Mouse (Mus musculus) liver, embryonic 16.5 days (tissue): Measurements from ENCODE around the gene Ccdc9. TPM values are rescaled to one million over a fixed set of nuclear protein-coding genes. Genes with fewer than 3 reads are reported as not detected.
A peak's percentile ranks its signal among the peaks of the same experiment; 100 is the strongest.

Experiments
- ATAC-seq: fragments of 200-750 bp; cut with Nextera tagmentation; 2 replicates; pipeline ENCODE4 v1.8.0; 2017; ENCODE audit warnings: low read depth, mild to moderate bottlenecking, moderate number of reproducible peaks, moderate library complexity
- H3K27ac ChIP-seq: fragments of 300-500 bp; sonication (generic); 2 replicates; pipeline ENCODE4 v1.5.1; 2014; ENCODE audit warnings: mild to moderate bottlenecking, low read length
- H3K27me3 ChIP-seq: fragments of 300-500 bp; sonication (generic); 2 replicates; pipeline ENCODE4 v1.6.1; 2014; ENCODE audit warnings: low read depth, low read length, mixed read lengths; ENCODE audit not compliant: control insufficient read depth, insufficient read depth
- H3K36me3 ChIP-seq: fragments of 300-500 bp; sonication (generic); 2 replicates; pipeline ENCODE4 v1.6.1; 2014; ENCODE audit warnings: mild to moderate bottlenecking; ENCODE audit not compliant: control insufficient read depth, insufficient read depth
- H3K4me1 ChIP-seq: fragments of 300-500 bp; sonication (generic); 2 replicates; pipeline ENCODE4 v1.6.1; 2014; ENCODE audit warnings: low read depth, low read length, mixed read lengths; ENCODE audit not compliant: control insufficient read depth
- H3K4me2 ChIP-seq: fragments of 300-500 bp; sonication (generic); 2 replicates; pipeline ENCODE4 v1.6.1; 2014; ENCODE audit warnings: low read depth, low read length, mixed read lengths
- H3K4me3 ChIP-seq: fragments of 300-500 bp; sonication (generic); 2 replicates; pipeline ENCODE4 v1.5.1; 2014; ENCODE audit warnings: low read depth, mild to moderate bottlenecking, low read length
- H3K9ac ChIP-seq: fragments of 300-500 bp; sonication (generic); 2 replicates; pipeline ENCODE4 v1.6.1; 2014; ENCODE audit warnings: low read depth, low read length
- H3K9me3 ChIP-seq: fragments of 300-500 bp; sonication (generic); replicated peaks from 2 replicates; pipeline ENCODE4 v1.6.1; 2016; ENCODE audit warnings: low read length; ENCODE audit not compliant: control insufficient read depth
- WGBS: fragments of 180-500 bp; shearing (Covaris S2); extraction: QIAGEN DNeasy Blood & Tissue Kit; methylation state at CpG from one replicate; pipeline ENCODE4 v1.1.7; 2014; ENCODE audit not compliant: insufficient replicate concordance; 5-methylcytosine and 5-hydroxymethylcytosine counted together
- polyA plus RNA-seq: library from polyadenylated mRNA; unstranded; fragments of >200 nt; fragmentation: Nextera tagmentation; extraction: Ambion mirVana; gene quantifications from 2 replicates; pipeline ENCODE4 v1.2.1, GENCODE M21; 2015

The Ccdc9 gene
- polyA plus RNA-seq, 1 experiment from 2014 or later, result 9.0 TPM

DNA sequence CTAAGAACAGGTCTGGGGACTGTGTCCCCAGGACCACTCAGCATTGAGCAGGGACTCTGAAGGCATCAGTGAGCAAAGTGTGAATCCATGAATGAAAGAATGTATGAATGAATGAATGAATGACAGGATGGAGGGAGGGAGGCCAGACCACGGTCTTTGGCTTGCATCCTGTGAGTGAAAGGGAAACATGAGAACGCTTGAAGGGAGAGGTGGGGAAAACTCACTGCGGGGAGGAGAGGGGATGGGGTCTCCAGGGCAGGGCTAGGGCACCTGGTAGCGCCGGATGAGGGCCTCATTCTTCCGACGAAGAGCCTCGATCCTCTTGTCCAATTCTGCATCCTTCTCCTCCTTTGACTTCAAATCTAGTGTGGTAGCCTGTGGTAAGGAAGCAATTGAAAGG lies 2.6 kb downstream of the Ccdc9 start:
- Histone ChIP-seq H3K27ac (no peak overlapping the region), H3K4me3 (no peak overlapping the region), H3K36me3 (peaks cover 32% of the 10 kb centered on the region), H3K4me1 (peaks cover 21% of the 10 kb centered on the region), H3K9ac (no peak overlapping the region), H3K4me2 (no peak overlapping the region), H3K27me3 (no peaks in the 10 kb centered on the region), H3K9me3 (no peaks in the 10 kb centered on the region)
- WGBS, result 84% methylated on average over 8 of the region's 8 CpGs
- no peak for ATAC-seq

GRCm38 (mm10) chr7:16282334-16282733 lies 4.3 kb downstream of the Ccdc9 start:
- no peak for ATAC-seq
- H3K4me1 ChIP-seq, result peaks cover 21% of the 10 kb centered on the region
- H3K4me2 ChIP-seq, result no peak overlapping the region
- H3K36me3 ChIP-seq, result peaks cover 32% of the 10 kb centered on the region
- 89% methylated on average over 13 of the region's 13 CpGs for whole genome bisulfite sequencing
- H3K27me3 ChIP-seq, result no peaks in the 10 kb centered on the region
- no peak overlapping the region for H3K4me3 ChIP-seq
- no peaks in the 10 kb centered on the region for H3K9me3 ChIP-seq
- H3K9ac ChIP-seq, result no peak overlapping the region
- H3K27ac ChIP-seq, result no peak overlapping the region

DNA sequence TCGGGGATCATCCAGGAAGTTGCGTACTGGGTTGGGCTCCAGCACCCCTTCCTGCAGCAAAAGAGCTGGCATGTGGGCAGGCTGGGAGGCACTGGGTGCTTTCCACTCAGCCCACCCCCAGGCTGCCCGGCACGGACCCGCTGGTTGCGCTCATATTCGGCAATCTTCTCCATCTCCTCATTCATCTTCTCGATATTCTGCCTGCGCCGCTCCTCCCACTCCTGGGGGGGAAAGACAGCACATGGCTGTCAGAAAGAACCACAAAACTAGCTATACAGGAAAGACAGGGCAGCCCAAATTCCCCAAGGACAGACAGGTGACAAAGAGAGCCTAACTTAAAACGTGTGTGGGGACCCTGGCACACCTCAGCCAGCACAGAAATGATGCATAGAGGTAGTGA lies 5.9 kb downstream of the Ccdc9 start:
- no peak overlapping the region for H3K4me3 ChIP-seq
- H3K4me1 ChIP-seq, result peaks cover 22% of the 10 kb centered on the region
- H3K4me2 ChIP-seq, result no peak overlapping the region
- H3K9me3 ChIP-seq, result no peaks in the 10 kb centered on the region
- no peak overlapping the region for H3K9ac ChIP-seq
- 85% methylated on average over 11 of the region's 11 CpGs for WGBS
- peaks cover 32% of the 10 kb centered on the region for H3K36me3 ChIP-seq
- ATAC-seq, result no peak
- H3K27ac ChIP-seq, result no peak overlapping the region
- no peaks in the 10 kb centered on the region for H3K27me3 ChIP-seq

- peaks cover 35% of the 10 kb centered on the region for H3K4me1 ChIP-seq
- 34% methylated on average over 10 of the region's 10 CpGs for WGBS
- peak overlapping the region; percentile 82 for H3K4me3 ChIP-seq
- H3K9me3 ChIP-seq, result no peaks in the 10 kb centered on the region
- peak overlapping the region; percentile 98 for H3K27ac ChIP-seq
- H3K36me3 ChIP-seq, result peaks cover 3% of the 10 kb centered on the region
- H3K4me2 ChIP-seq, result peak overlapping the region; percentile 88
- ATAC-seq, result peak; percentile 9; the same call in 1 of the 2 replicates
- H3K27me3 ChIP-seq, result no peaks in the 10 kb centered on the region
- peak overlapping the region; percentile 85 for H3K9ac ChIP-seq
Measured at GRCm38 (mm10) chr7:16274922-16275890, 11.4 kb downstream of the Ccdc9 start.

GRCm38 (mm10) chr7:16273766-16274140 lies 12.8 kb downstream of the Ccdc9 start:
- Histone ChIP-seq H3K27ac (peak overlapping the region; percentile 98), H3K4me3 (peak overlapping the region; percentile 82), H3K9ac (peak overlapping the region; percentile 85), H3K27me3 (no peaks in the 10 kb centered on the region), H3K36me3 (no peaks in the 10 kb centered on the region; the same call in none of the 2 replicates), H3K4me1 (peaks cover 35% of the 10 kb centered on the region), H3K4me2 (peak overlapping the region; percentile 88), H3K9me3 (no peaks in the 10 kb centered on the region)
- peak; percentile 81 for ATAC-seq
- WGBS, result 1% methylated on average over 18 of the region's 18 CpGs

DNA sequence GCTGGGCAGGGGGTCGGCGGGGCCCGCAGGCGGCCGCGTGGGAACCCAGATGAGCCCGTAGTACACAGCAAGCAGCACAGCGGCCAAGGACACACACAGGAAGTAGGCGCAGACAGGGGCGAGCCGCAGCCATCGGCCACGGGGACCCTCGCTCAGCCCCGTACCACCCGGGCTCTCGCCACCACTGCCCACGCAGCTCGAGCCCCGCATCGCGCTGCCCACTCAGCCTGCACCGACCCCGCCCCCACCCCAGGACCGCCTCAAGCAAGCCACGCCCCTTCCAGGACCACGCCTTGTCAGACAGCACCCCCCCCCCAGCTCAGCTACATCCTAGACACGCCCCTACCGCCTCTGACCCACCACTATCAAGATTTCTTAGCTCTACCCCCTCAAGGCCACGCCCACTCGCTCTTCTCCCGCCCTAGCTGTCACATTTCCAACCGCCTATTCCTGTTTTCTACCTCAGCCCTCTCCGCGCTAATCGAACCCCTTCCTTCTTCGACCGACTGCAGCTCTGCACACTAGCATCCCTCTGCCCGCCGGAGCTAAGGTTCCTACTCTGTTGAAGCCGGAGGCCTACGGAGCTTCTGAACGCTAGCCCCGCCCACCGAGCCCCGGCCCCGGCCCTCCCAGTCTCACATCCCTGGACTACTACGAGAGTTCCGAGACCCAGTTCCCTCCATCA lies 13.4 kb downstream of the Ccdc9 start, which contains the start of gene Inafm1:
TSS of gene Inafm1 (minus strand) at position 537 of the 685 bp plus-strand sequence.
- no peaks in the 10 kb centered on the region for H3K9me3 ChIP-seq
- no peaks in the 10 kb centered on the region for H3K27me3 ChIP-seq
- H3K4me1 ChIP-seq, result peaks cover 35% of the 10 kb centered on the region
- peak within 1 kb of the TSS; percentile 82 for H3K4me3 ChIP-seq
- peak within 1 kb of the TSS; percentile 98 for H3K27ac ChIP-seq
- H3K9ac ChIP-seq, result peak within 1 kb of the TSS; percentile 85
- H3K36me3 ChIP-seq, result no peaks in the 10 kb centered on the region; the same call in none of the 2 replicates
- ATAC-seq, result peak; percentile 70
- peak within 1 kb of the TSS; percentile 88 for H3K4me2 ChIP-seq
- 1% methylated on average over 42 of the region's 49 CpGs for WGBS

DNA sequence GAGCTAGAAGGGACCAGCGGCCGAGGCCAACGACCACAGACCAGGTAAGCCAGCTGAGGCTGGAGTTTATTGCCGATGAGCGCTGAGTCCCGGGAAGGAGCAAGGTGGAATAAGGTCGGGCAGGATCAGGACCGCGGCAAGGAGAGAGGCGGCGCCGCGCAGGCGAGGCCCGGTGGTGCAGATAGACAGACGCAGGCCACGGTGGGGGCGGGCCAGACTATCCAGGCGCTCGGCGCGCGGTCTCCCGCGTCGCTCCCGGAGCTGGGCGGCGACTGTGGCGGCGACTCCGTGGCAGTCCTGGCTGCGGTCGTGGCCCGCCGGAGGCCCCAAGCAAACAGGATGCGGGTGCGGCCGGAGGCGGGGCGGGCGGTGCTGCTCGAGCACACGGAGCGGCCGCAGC lies 13.9 kb downstream of the Ccdc9 start:
- no peaks in the 10 kb centered on the region; the same call in none of the 2 replicates for H3K36me3 ChIP-seq
- under 1% methylated on average over 33 of the region's 46 CpGs for WGBS
- H3K27me3 ChIP-seq, result no peaks in the 10 kb centered on the region
- peak overlapping the region; percentile 82 for H3K4me3 ChIP-seq
- H3K9ac ChIP-seq, result peak overlapping the region; percentile 85
- peak; percentile 81 for ATAC-seq
- H3K9me3 ChIP-seq, result no peaks in the 10 kb centered on the region
- H3K4me2 ChIP-seq, result peak overlapping the region; percentile 88
- peaks cover 35% of the 10 kb centered on the region for H3K4me1 ChIP-seq
- H3K27ac ChIP-seq, result peak overlapping the region; percentile 98

- WGBS, result 64% methylated on average over 1 of the region's 1 CpGs
- Histone ChIP-seq H3K27me3 (no peaks in the 10 kb centered on the region), H3K27ac (no peak overlapping the region), H3K9me3 (no peaks in the 10 kb centered on the region), H3K4me2 (no peak overlapping the region), H3K36me3 (no peaks in the 10 kb centered on the region; the same call in 1 of the 2 replicates), H3K4me3 (no peak overlapping the region), H3K9ac (no peak overlapping the region), H3K4me1 (peaks cover 33% of the 10 kb centered on the region)
- no peak for ATAC-seq
Measured at GRCm38 (mm10) chr7:16271139-16271538, 15.5 kb downstream of the Ccdc9 start.
